Mouse (Mus musculus): ENCODE measurements around the gene Ksr1.
A peak's percentile ranks its signal among the peaks of the same experiment; 100 is the strongest.

Gene Ksr1

GRCm38 (mm10) chr11:79146331-79146767 is at the start of gene Ksr1:
TSS of gene Ksr1 (minus strand) at chr11:79146407.
- 0 out of 2 replicates have a peak, but pooled peaks have one; percentile 2 for TF ChIP-seq GATA4 (IDR thresholded peaks at IDR 0.05; ENCODE audit: insufficient replicate concordance, low read length)

- TF ChIP-seq GATA4 (IDR thresholded peaks at IDR 0.05; ENCODE audit: insufficient replicate concordance, low read length) = no peak
Observed at GRCm38 (mm10) chr11:79192176-79192575, 46.0 kb upstream of the Ksr1 start.

GRCm38 (mm10) chr11:79191214-79191613 is 45.0 kb upstream of the Ksr1 start:
- no peak for TF ChIP-seq GATA4 (IDR thresholded peaks at IDR 0.05; ENCODE audit: insufficient replicate concordance, low read length)

- no peak for TF ChIP-seq GATA4 (IDR thresholded peaks at IDR 0.05; ENCODE audit: insufficient replicate concordance, low read length)
Observed at GRCm38 (mm10) chr11:79190257-79190656, 44.0 kb upstream of the Ksr1 start.

GRCm38 (mm10) chr11:79188176-79188575 is 42.0 kb upstream of the Ksr1 start:
- no peak for TF ChIP-seq GATA4 (IDR thresholded peaks at IDR 0.05; ENCODE audit: insufficient replicate concordance, low read length)

- TF ChIP-seq GATA4 (IDR thresholded peaks at IDR 0.05; ENCODE audit: insufficient replicate concordance, low read length) = no peak
Observed at GRCm38 (mm10) chr11:79187291-79187690, 41.1 kb upstream of the Ksr1 start.

GRCm38 (mm10) chr11:79185683-79186082 is 39.5 kb upstream of the Ksr1 start:
- TF ChIP-seq GATA4 (IDR thresholded peaks at IDR 0.05; ENCODE audit: insufficient replicate concordance, low read length) = no peak

GRCm38 (mm10) chr11:79184126-79184888 is 38.1 kb upstream of the Ksr1 start:
- TF ChIP-seq GATA4 (IDR thresholded peaks at IDR 0.05; ENCODE audit: insufficient replicate concordance, low read length) = no peak

GRCm38 (mm10) chr11:79183400-79183799 is 37.2 kb upstream of the Ksr1 start:
- no peak for TF ChIP-seq GATA4 (IDR thresholded peaks at IDR 0.05; ENCODE audit: insufficient replicate concordance, low read length)

GRCm38 (mm10) chr11:79182881-79183280 is 36.7 kb upstream of the Ksr1 start:
- TF ChIP-seq GATA4 (IDR thresholded peaks at IDR 0.05; ENCODE audit: insufficient replicate concordance, low read length) = no peak

- no peak for TF ChIP-seq GATA4 (IDR thresholded peaks at IDR 0.05; ENCODE audit: insufficient replicate concordance, low read length)
Observed at GRCm38 (mm10) chr11:79181914-79182313, 35.7 kb upstream of the Ksr1 start.

GRCm38 (mm10) chr11:79176687-79177086 is 30.5 kb upstream of the Ksr1 start:
- no peak for TF ChIP-seq GATA4 (IDR thresholded peaks at IDR 0.05; ENCODE audit: insufficient replicate concordance, low read length)

GRCm38 (mm10) chr11:79172054-79172453 is 25.8 kb upstream of the Ksr1 start:
- TF ChIP-seq GATA4 (IDR thresholded peaks at IDR 0.05; ENCODE audit: insufficient replicate concordance, low read length) = no peak

- no peak for TF ChIP-seq GATA4 (IDR thresholded peaks at IDR 0.05; ENCODE audit: insufficient replicate concordance, low read length)
Observed at GRCm38 (mm10) chr11:79166582-79167300, 20.5 kb upstream of the Ksr1 start.

GRCm38 (mm10) chr11:79161077-79161758 is 15.0 kb upstream of the Ksr1 start:
- no peak for TF ChIP-seq GATA4 (IDR thresholded peaks at IDR 0.05; ENCODE audit: insufficient replicate concordance, low read length)

- no peak for TF ChIP-seq GATA4 (IDR thresholded peaks at IDR 0.05; ENCODE audit: insufficient replicate concordance, low read length)
Observed at GRCm38 (mm10) chr11:79160127-79160526, 13.9 kb upstream of the Ksr1 start.
